Mouse (Mus musculus) testis, adult 2 months (tissue): Measurements from ENCODE around the gene Bad. TPM values are rescaled to one million over a fixed set of nuclear protein-coding genes. Genes with fewer than 3 reads are reported as not detected.

ENCODE experiments used
- H3K27ac ChIP-seq: fragments of 200-500 bp; 2 replicates; pipeline ENCODE4 v1.5.1; 2012; ENCODE audit warnings: low read depth, low read length; ENCODE audit not compliant: control insufficient read depth, insufficient read depth
- H3K27me3 ChIP-seq: fragments of 200-500 bp; 2 replicates; pipeline ENCODE4 v1.6.1; 2012; ENCODE audit warnings: mild to moderate bottlenecking, low read length, moderate library complexity; ENCODE audit not compliant: control insufficient read depth, insufficient read depth
- H3K36me3 ChIP-seq: fragments of 200-500 bp; 2 replicates; pipeline ENCODE4 v1.6.1; 2012; ENCODE audit warnings: mild to moderate bottlenecking, low read length; ENCODE audit not compliant: control insufficient read depth, insufficient read depth
- H3K4me1 ChIP-seq: fragments of 200-500 bp; 2 replicates; pipeline ENCODE4 v1.6.1; 2012; ENCODE audit warnings: low read length; ENCODE audit not compliant: control insufficient read depth, insufficient read depth
- H3K4me3 ChIP-seq: fragments of 200-500 bp; 2 replicates; pipeline ENCODE4 v1.5.1; 2012; ENCODE audit warnings: low read depth, mild to moderate bottlenecking, low read length, moderate library complexity, mixed read lengths; ENCODE audit not compliant: control insufficient read depth
- CTCF ChIP-seq: fragments of 200-500 bp; IDR thresholded peaks from 2 replicates; pipeline ENCODE4 v1.5.1; 2012; ENCODE audit warnings: low read depth, mild to moderate bottlenecking, inconsistent platforms, low read length, moderate library complexity; ENCODE audit not compliant: control insufficient read depth, insufficient read depth, insufficient replicate concordance
- POLR2A ChIP-seq: fragments of 200-500 bp; IDR thresholded peaks from 2 replicates; pipeline ENCODE4 v1.6.1; 2012; ENCODE audit warnings: low read depth, mild to moderate bottlenecking, inconsistent platforms, low read length, moderate library complexity; ENCODE audit not compliant: control insufficient read depth
- polyA plus RNA-seq: library from polyadenylated mRNA; depleted of rRNA; stranded (reverse); fragments of >200 nt; gene quantifications from 2 replicates; pipeline ENCODE4 v1.2.3, GENCODE M21; 2012

The Bad gene
- polyA plus RNA-seq, 1 experiment: 78.8 TPM

GRCm38 (mm10) chr19:6924461-6925306, 17.0 kb upstream of the Bad start:
- peak overlapping the region; percentile 85 for H3K4me3 ChIP-seq
- no peak for TF ChIP-seq POLR2A
- TF ChIP-seq CTCF: peak; percentile 48; the same call in 1 of the 2 replicates
- peak overlapping the region; percentile 61 for H3K27ac ChIP-seq
- no peaks in the 10 kb centered on the region for H3K36me3 ChIP-seq
- no peaks in the 10 kb centered on the region for H3K27me3 ChIP-seq
- H3K4me1 ChIP-seq: peaks cover 50% of the 10 kb centered on the region

DNA sequence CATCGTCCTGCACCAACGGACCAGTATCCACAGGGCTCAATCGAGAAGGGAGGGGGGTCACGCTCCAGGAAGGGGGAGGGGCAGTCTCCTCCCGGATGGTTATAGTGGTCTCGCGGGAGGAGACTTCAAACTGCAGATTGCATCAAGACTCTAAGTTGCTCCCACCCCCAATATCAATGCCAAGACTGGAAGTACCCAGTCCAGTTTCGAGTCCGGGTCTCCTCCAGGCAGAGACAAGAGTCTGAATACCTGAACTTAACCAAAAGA, 16.4 kb upstream of the Bad start, which contains the start of gene Catsperz:
Catsperz (minus strand) TSS at position 74 of the 267 bp plus-strand sequence.
- Histone ChIP-seq H3K4me1 (peaks cover 45% of the 10 kb centered on the region), H3K36me3 (no peaks in the 10 kb centered on the region), H3K27me3 (no peaks in the 10 kb centered on the region), H3K27ac (peak within 1 kb of the TSS; percentile 61), H3K4me3 (peak within 1 kb of the TSS; percentile 85)
- TF ChIP-seq CTCF: no peak
- peak; percentile 69; the same call in 1 of the 2 replicates for TF ChIP-seq POLR2A

DNA sequence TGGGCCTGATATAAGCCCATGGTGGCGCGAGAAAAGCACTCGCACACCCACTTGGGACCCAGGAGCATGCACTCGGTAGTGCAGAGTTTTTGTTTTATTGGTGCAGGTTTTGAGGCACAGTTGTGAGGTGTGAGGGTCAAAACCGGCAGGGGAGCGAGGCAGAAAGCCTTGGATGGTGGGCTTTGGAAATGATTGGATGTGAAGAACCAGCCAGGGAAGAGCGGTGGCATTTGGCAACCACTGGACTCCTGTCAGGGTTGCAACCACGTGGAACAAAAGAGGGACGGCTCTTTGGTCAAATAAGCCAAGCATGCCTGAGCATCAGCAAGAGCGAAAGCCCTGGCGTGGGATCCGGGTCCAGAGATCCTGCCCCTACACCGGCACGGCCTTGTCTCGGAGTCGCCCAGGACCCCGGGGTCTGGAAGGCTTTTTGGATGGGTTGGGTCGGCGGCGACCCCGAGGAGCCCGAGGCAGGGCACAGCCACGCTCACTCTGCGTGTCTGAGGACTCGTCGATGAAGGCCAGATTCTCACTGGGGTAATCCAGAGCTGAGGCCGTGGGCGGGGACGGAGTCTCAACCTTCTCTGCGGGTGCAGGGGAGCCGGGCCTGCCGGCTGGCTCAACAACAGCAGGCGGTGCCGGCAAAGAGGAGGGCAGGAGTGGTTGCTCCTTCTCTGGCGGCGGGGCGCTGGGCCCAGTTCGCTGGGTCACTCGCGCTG, 15.9 kb upstream of the Bad start:
- peak overlapping the region; percentile 85 for H3K4me3 ChIP-seq
- TF ChIP-seq POLR2A (no peak), CTCF (no peak)
- no peak overlapping the region for H3K27ac ChIP-seq
- no peaks in the 10 kb centered on the region for H3K27me3 ChIP-seq
- peaks cover 41% of the 10 kb centered on the region for H3K4me1 ChIP-seq
- no peaks in the 10 kb centered on the region for H3K36me3 ChIP-seq

DNA sequence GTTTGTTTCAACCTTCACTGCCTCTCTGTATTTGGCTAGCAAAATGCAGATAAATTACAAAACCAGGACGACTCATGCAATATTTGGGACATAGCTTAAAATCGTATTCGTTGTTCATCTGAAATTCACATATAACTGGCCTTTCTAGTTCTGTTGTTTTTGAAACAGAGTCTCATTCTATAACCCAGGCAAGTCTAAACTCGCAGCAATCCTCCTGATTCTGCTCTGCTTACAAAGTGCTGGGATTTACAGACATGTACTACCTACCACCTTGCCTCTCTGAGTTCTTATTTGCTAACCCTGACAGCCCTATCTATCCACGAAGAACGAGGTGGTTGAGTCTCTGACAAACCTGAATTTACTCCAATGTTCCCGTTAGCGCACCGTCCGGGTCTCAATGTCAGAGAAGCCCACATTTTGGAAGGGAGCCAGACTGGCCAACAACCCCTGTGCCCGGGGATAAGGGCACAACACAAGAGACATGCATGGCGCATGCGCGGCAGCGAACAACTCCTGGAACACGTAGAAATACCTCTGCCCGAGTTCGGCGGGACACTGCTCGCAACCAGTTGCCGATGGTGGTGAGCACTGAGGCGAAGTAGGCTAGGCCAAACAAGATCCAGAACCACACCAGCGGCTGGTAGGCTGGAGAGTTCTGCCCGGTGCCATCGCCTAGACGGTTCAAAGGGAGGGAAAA, 15.0 kb upstream of the Bad start:
- TF ChIP-seq CTCF (no peak), POLR2A (no peak)
- no peaks in the 10 kb centered on the region for H3K36me3 ChIP-seq
- H3K4me3 ChIP-seq: peak overlapping the region; percentile 3
- peaks cover 45% of the 10 kb centered on the region for H3K4me1 ChIP-seq
- no peak overlapping the region for H3K27ac ChIP-seq
- no peaks in the 10 kb centered on the region for H3K27me3 ChIP-seq

- Histone ChIP-seq H3K36me3 (no peaks in the 10 kb centered on the region), H3K4me1 (peaks cover 38% of the 10 kb centered on the region), H3K27ac (no peak overlapping the region), H3K27me3 (no peaks in the 10 kb centered on the region), H3K4me3 (no peak overlapping the region)
- TF ChIP-seq POLR2A: no peak
- no peak for TF ChIP-seq CTCF
These were observed 13.6 kb upstream of the Bad start for GRCm38 (mm10) chr19:6928080-6928479.

- no peak for TF ChIP-seq CTCF
- no peak for TF ChIP-seq POLR2A
- Histone ChIP-seq H3K4me3 (no peak overlapping the region), H3K27me3 (no peaks in the 10 kb centered on the region), H3K4me1 (peaks cover 37% of the 10 kb centered on the region), H3K36me3 (no peaks in the 10 kb centered on the region), H3K27ac (no peak overlapping the region)
These were observed 10.7 kb upstream of the Bad start for GRCm38 (mm10) chr19:6931002-6931401.

- TF ChIP-seq POLR2A (no peak), CTCF (no peak)
- Histone ChIP-seq H3K4me3 (no peak overlapping the region), H3K27me3 (no peaks in the 10 kb centered on the region), H3K36me3 (no peaks in the 10 kb centered on the region), H3K4me1 (peaks cover 29% of the 10 kb centered on the region), H3K27ac (no peak overlapping the region)
These were observed 9.6 kb upstream of the Bad start for GRCm38 (mm10) chr19:6932018-6932417.
